Mouse (Mus musculus) central nervous system, embryonic 14 days (tissue): Measurements from ENCODE around the gene Olfr1085. TPM values are rescaled to one million over a fixed set of nuclear protein-coding genes. Genes with fewer than 3 reads are reported as not detected.

ENCODE experiments used
- polyA plus RNA-seq: library from polyadenylated mRNA; depleted of rRNA; stranded (reverse); fragments of >200 nt; gene quantifications from 2 replicates; pipeline ENCODE4 v1.2.3, GENCODE M21; 2012; rRNA removed

The Olfr1085 gene
- not detected in 2 replicates for polyA plus RNA-seq

DNA sequence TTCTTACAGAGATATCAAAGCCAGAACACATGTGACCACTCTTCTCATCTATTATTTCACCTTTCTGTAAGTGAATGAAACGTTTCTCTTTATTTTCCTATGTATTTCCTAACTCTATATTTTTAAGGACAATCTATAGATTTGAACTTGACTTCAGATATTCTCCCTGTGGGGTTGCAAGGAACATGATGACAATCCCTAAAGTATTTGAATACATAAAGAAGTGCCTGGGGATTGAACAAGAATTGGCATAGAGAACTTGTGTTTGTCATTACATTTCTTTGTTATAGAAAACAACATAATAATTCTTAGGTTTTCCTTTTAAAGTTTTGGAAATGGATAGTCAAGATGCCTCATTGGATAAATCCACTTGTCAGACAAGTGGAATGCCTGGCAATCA is at the start of gene Olfr1085:
Gene Olfr1085 (minus strand): TSS at position 101 of the 400 bp plus-strand sequence.

DNA sequence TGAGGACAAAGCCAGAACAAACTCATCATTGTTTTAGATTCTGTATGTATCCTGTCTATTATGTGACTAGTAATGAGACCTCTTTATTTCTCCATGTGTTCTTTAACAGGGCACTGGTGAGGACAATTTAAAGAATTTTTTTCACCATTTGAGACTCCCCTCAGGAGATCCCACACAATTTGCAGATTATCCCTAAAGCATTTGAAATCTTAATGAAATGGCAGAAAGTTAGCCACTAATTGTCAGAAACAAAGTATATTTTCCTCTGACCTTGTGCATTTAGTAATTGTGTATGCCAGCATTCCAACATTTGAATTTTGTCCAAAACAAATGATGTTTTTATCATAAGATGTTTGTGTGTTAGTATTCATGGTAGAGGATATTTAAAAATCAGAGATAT is 36.5 kb upstream of the Olfr1085 start, which contains the start of gene Olfr1087:
Gene Olfr1087 (minus strand): TSS at position 101 of the 400 bp plus-strand sequence.

DNA sequence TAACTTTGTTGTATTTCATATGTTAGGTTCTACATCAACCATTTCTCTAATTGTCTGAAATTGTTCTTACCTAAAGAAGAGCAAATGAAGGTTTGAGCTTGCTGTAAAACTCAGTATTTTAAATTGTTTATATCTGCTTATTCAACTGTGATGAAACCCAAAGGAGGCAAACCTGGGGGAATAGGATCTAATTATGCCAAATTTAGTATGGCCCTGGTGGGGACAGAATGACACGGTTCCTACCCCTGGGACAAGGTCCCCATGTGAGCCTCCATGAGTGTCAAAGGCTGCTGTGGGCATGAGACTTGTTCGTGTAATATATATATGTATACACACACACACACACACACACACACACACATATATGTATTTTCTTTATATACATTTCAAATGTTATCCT is 18.2 kb upstream of the Olfr1085 start, which contains the start of gene Olfr1086:
Gene Olfr1086 (minus strand): TSS at position 101 of the 400 bp plus-strand sequence.

DNA sequence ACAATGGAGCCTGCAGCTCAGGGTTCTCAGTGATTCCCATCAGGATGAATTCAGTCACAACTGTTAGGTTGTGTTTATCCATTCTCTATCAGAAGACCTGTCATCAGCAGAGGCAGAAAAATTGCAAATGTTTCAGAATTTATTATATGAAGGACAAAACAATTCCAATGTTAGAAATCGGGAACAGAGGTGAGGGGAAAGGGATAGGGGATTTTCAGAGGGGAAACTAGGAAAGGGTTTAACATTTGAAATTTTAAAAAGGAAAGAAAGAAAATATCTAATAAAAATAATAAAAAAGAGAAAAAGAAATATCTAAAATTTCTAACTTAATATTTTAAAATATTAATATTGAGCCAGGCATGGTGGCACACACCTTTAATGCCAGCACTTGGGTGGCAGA is 22.2 kb downstream of the Olfr1085 start, which contains the start of gene Olfr1084:
Gene Olfr1084 (minus strand): TSS at position 101 of the 400 bp plus-strand sequence.

Other genes with a start within 250 kb of the Olfr1085 start
- not detected in 2 replicates for gene Olfr1061, start 248.0 kb downstream of the Olfr1085 start, polyA plus RNA-seq
- gene Olfr1062, start 235.3 kb downstream of the Olfr1085 start, polyA plus RNA-seq, result not detected in 2 replicates
- gene Olfr1065, start 211.4 kb downstream of the Olfr1085 start, polyA plus RNA-seq, result not detected in 2 replicates
- not detected in 2 replicates for gene Olfr1066, start 205.8 kb downstream of the Olfr1085 start, polyA plus RNA-seq
- not detected in 2 replicates for gene Olfr228, start 174.6 kb downstream of the Olfr1085 start, polyA plus RNA-seq
- gene Olfr1076, start 153.6 kb downstream of the Olfr1085 start, polyA plus RNA-seq, result not detected in 2 replicates
- gene Olfr1079, start 119.5 kb downstream of the Olfr1085 start, polyA plus RNA-seq, result not detected in 2 replicates
- gene Olfr1080, start 103.8 kb downstream of the Olfr1085 start, polyA plus RNA-seq, result not detected in 2 replicates
- gene Olfr1082, start 63.1 kb downstream of the Olfr1085 start, polyA plus RNA-seq, result not detected in 2 replicates
- gene Olfr1084, start 22.3 kb downstream of the Olfr1085 start, polyA plus RNA-seq, result not detected in 2 replicates
- gene Olfr1086, start 18.1 kb upstream of the Olfr1085 start, polyA plus RNA-seq, result not detected in 2 replicates
- gene Olfr1087, start 36.4 kb upstream of the Olfr1085 start, polyA plus RNA-seq, result not detected in 2 replicates
- not detected in 2 replicates for gene Olfr1089, start 71.7 kb upstream of the Olfr1085 start, polyA plus RNA-seq
- gene Olfr1090, start 97.0 kb upstream of the Olfr1085 start, polyA plus RNA-seq, result not detected in 2 replicates
- gene Olfr1093, start 120.5 kb upstream of the Olfr1085 start, polyA plus RNA-seq, result not detected in 2 replicates
- gene Olfr141, start 148.0 kb upstream of the Olfr1085 start, polyA plus RNA-seq, result not detected in 2 replicates
- gene Olfr1094, start 162.6 kb upstream of the Olfr1085 start, polyA plus RNA-seq, result not detected in 2 replicates
- gene Olfr1095, start 189.7 kb upstream of the Olfr1085 start, polyA plus RNA-seq, result not detected in 2 replicates
- gene Gm13723, start 212.8 kb upstream of the Olfr1085 start, polyA plus RNA-seq, result not detected in 2 replicates
- not detected in 2 replicates for gene Olfr1097, start 230.2 kb upstream of the Olfr1085 start, polyA plus RNA-seq